Mouse (Mus musculus) spleen, postnatal 14 days (tissue): Measurements from ENCODE around the gene Lrrc72.
"Not testable (repeated sequence)": the region's sequence is repeated elsewhere in the genome, so short reads cannot be mapped to it uniquely, and the experiment has no call there.

Experiments used
- DNase-seq, 2 experiments: peaks; one replicate each; pipeline ENCODE4 v3.0.0; 2021 to 2022; ENCODE audit warnings: low spot score in 2 of 2

The Lrrc72 gene

GRCm38 (mm10) chr12:36253298-36253697, at the start of gene Lrrc72:
TSS of gene Lrrc72 (minus strand) at chr12:36253398.
- DNase-seq, result no peak

GRCm38 (mm10) chr12:36302326-36302725, 49.1 kb upstream of the Lrrc72 start:
- no peak for DNase-seq

- DNase-seq, result no peak
Measured at GRCm38 (mm10) chr12:36291346-36291745, 38.1 kb upstream of the Lrrc72 start.

GRCm38 (mm10) chr12:36290465-36290864, 37.3 kb upstream of the Lrrc72 start:
- DNase-seq, result no peak

GRCm38 (mm10) chr12:36289634-36290033, 36.4 kb upstream of the Lrrc72 start:
- no peak for DNase-seq

- no peak for DNase-seq
Measured at GRCm38 (mm10) chr12:36274823-36275222, 21.6 kb upstream of the Lrrc72 start.

GRCm38 (mm10) chr12:36267670-36268246, 14.6 kb upstream of the Lrrc72 start:
- DNase-seq, result no peak

GRCm38 (mm10) chr12:36262116-36262721, 9.0 kb upstream of the Lrrc72 start:
- no peak for DNase-seq

GRCm38 (mm10) chr12:36255413-36255812, 2.2 kb upstream of the Lrrc72 start:
- DNase-seq, result no peak

GRCm38 (mm10) chr12:36241171-36241570, 12.0 kb downstream of the Lrrc72 start:
- no peak for DNase-seq

GRCm38 (mm10) chr12:36231386-36231785, 21.8 kb downstream of the Lrrc72 start:
- DNase-seq, result no peak

GRCm38 (mm10) chr12:36224392-36224791, 28.8 kb downstream of the Lrrc72 start:
- DNase-seq, result no peak

- no peak for DNase-seq
Measured at GRCm38 (mm10) chr12:36216905-36217304, 36.3 kb downstream of the Lrrc72 start.

GRCm38 (mm10) chr12:36216230-36216629, 37.0 kb downstream of the Lrrc72 start:
- no peak for DNase-seq

- DNase-seq, result peak in 1 of 2 experiments; percentile 20
Measured at GRCm38 (mm10) chr12:36215149-36215480, 38.1 kb downstream of the Lrrc72 start.

GRCm38 (mm10) chr12:36214389-36215148, 38.6 kb downstream of the Lrrc72 start:
- DNase-seq, result no peak

- no peak for DNase-seq
Measured at GRCm38 (mm10) chr12:36210096-36210495, 43.1 kb downstream of the Lrrc72 start.

GRCm38 (mm10) chr12:36208456-36208855, 44.7 kb downstream of the Lrrc72 start:
- DNase-seq, result no peak

- DNase-seq, result no peak
Measured at GRCm38 (mm10) chr12:36207800-36208148, 45.4 kb downstream of the Lrrc72 start.

- DNase-seq, result no peak
Measured at GRCm38 (mm10) chr12:36207072-36207799, 46.0 kb downstream of the Lrrc72 start.

- DNase-seq, result not testable (repeated sequence)
Measured at GRCm38 (mm10) chr12:36205579-36206119, 47.5 kb downstream of the Lrrc72 start.

- DNase-seq, result no peak
Measured at GRCm38 (mm10) chr12:36194976-36195375, 58.2 kb downstream of the Lrrc72 start.
